Mouse (Mus musculus) adrenal gland, adult 8-10 months (tissue): ENCODE data around the gene Lrrc1. TPM values are rescaled to one million over a fixed set of nuclear protein-coding genes. Genes with fewer than 3 reads are reported as not detected.

Experiments used
- DNase-seq: peaks from one replicate; pipeline ENCODE4 v3.0.0; 2022
- total RNA-seq, 4 experiments: library from RNA; stranded (reverse); gene quantifications; 2 replicates each; pipeline ENCODE4 v1.2.4; 2022

Gene Lrrc1
- total RNA-seq, 4 experiments from 2014 or later, result 9.1 to 20.4 (median 14.8) TPM

DNA sequence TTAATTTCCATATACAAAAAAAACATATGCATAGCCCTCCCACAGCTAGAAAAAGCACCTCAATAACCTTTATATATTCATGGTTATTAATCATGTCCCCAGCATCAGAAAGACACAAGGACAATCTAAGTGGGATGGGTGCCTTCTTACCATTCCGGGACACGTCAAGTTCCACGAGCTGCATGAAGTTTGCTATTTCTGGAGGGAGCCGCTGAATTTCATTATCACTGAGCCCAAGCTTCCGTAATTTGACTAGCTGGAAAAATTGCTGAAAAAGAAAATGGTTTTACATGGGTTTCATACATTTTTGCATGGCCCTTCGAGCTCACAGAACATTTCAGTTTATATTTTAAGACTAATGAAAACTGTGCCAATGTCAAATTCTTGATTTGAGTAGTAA, 45.6 kb downstream of the Lrrc1 start:
- DNase-seq, result no peak

DNA sequence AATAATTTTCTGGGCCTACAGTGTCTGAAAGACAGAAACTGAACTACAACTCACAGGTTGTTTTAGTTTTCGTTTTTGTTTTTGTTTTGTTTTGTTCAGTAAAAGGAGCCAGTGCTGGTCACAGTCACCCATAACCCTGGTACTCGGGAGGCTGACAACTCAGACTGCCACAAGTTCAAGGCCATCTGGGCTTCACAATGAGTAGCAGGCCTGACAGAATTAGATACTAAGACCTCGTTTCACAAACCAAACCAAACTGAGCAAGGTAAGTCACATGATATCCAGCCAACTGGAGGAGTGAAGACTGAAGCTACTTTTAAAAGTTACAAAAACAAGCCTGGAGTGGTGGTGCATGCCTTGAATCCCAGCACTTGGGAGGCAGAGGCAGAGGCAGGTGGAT, 46.3 kb downstream of the Lrrc1 start:
- no peak for DNase-seq

DNA sequence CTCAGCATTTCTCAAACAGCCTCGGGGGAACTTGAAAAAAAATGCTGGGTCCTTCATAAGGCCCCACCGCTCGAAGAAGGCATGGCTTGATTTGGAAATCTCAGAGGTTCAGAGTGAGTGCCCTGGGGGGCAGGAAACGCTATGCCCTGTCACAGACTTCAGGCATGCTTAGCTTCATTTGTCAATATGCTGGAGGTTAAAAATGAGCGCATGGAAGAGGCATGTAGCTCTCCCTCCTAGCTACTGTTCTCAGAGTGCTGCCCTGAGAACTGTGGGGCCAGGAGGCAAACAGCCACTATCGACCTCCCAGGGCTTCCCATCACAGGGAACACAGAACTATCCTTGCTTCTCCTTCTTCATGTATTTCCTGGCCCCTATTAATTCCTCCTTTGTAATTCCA, 47.5 kb downstream of the Lrrc1 start:
- DNase-seq, result no peak

- DNase-seq, result no peak
Measured at GRCm38 (mm10) chr9:77496540-77497062, 48.1 kb downstream of the Lrrc1 start.

GRCm38 (mm10) chr9:77494307-77494706, 50.4 kb downstream of the Lrrc1 start:
- no peak for DNase-seq

DNA sequence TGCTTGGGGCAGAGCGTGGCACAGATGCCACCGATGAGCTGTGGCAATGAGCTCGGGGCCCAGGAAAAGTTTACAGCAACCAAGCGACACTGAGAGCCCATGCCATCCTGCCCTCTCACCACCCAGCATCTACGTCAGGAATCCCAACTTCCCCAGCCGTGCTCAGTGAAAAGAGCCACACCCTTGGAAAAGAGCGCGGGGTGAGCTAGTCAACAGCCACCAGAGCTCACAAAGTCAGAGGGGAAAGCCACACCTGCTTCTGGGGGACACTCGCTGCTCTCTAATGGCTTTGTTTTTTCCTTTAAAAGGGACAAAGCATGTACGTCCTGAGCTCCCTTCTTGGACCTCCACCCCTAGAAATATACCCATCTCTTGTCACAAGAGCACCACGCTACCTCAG, 56.1 kb downstream of the Lrrc1 start:
- no peak for DNase-seq

DNA sequence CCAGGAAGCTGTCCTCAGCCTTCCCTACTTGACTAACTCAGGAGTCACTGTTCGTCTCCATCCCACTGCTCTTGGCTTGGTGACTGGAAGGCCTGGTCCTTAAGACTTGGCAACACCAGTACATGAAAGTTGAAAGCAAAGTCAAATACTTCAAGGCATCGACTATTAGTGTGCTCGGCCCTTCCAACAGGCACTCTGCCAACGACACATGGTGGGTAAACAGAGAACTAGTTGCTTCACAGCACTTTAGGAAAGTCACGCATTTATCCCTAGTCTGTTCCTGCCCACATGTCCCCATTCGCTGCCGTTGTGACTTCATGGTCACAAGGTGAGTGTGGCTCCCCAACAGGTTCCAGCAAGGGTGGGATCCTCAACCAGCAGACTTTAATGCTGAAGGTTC, 57.2 kb downstream of the Lrrc1 start:
- no peak for DNase-seq

DNA sequence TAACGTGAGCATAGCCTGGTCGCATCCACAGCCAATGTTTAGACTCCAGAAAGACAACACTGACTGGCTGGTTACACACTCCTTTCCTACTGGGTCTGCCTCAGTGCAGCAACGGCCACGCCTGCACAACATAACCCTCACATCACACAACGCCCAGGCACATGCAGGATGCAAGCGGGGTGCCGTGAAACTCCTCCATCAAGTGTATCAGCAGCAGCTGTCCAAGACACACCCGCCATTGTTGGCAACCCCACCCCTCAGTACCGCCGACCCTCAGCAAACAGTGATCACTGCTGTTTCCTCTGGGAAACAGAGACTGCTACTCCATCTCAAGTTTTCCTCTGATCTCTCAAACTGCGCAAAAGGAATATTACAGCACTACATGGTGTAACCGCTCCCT, 58.8 kb downstream of the Lrrc1 start:
- DNase-seq, result no peak

- peak; percentile 50 for DNase-seq
Measured at GRCm38 (mm10) chr9:77484751-77485150, 59.9 kb downstream of the Lrrc1 start.

GRCm38 (mm10) chr9:77483559-77483958, 61.1 kb downstream of the Lrrc1 start:
- peak; percentile 46 for DNase-seq

- DNase-seq, result peak; percentile 11
Measured at GRCm38 (mm10) chr9:77482281-77482680, 62.4 kb downstream of the Lrrc1 start.

DNA sequence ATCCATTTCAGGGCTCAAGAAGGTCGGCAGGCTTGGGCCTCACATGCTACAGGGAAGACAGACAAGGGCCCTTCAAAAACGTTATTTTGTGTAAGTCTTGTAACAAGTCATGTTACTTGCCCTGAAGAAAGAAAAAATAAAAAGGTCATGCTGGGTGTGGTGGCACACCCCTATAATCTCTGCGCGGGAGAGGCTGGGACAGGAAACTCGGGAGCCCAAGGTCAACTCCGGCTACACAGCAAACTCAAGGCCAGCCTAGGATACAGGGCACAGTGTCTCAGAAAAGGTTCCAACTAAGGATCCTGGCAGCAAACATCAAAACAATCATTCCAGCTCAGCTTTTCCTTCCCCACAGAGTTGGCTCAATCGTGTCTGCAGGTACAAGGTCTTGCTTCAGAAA, 63.3 kb downstream of the Lrrc1 start:
- peak; percentile 65 for DNase-seq

DNA sequence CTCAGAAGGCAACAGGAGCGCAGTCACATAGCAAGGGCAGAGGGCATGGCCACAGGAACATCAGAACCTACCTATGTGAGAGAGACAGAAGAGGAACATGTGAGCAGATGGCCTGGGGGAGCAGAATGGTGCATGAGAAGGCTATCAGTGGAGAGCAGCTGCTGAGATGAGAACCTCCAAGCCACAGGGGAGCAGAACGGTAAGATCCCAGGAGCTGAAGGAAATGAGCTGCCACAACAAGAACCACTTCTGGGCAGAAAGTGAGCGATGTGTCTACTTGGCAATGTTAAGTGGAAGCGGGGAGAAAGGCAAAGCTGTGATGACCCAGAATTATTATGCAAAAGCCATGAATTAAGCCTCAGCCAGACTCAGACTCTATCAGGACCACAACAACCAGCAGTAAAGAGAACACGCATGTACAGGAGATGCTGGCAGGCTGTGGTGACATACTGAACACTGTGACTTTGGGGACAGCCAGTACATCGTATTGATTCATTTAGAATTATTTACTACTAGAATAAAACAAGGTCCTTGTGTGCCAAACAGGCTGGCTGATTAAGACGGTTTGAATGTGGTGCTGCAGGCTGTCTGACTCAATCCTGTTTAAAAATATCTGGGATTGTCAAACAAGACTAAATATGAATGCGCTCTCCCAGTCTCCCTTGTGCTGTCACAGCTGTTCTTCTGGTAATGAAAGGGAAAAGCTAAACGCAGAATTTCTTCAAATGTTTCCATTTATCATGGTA, 63.9 kb downstream of the Lrrc1 start:
- DNase-seq, result peak; percentile 11

GRCm38 (mm10) chr9:77480001-77480400, 64.7 kb downstream of the Lrrc1 start:
- DNase-seq, result no peak

GRCm38 (mm10) chr9:77478166-77478920, 66.3 kb downstream of the Lrrc1 start:
- no peak for DNase-seq

DNA sequence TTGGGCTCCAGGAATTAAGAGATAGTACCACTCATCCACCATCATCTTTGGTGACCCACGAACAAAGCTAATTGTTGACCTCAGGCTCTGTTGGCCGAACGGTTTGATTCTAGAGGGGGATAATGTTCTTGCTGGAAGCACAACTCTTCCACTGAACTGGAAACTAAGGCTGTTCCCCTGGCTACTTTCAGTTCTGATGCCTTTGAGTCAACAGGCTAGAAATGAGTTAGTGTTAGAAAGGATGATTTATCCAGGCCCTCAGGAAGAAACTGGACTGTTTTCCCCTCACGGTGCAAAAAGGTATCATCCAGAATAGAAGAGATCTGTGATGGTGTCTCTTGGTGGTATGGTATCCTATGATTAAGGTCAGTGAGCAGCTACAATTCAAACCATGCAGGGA, 70.1 kb downstream of the Lrrc1 start:
- no peak for DNase-seq

DNA sequence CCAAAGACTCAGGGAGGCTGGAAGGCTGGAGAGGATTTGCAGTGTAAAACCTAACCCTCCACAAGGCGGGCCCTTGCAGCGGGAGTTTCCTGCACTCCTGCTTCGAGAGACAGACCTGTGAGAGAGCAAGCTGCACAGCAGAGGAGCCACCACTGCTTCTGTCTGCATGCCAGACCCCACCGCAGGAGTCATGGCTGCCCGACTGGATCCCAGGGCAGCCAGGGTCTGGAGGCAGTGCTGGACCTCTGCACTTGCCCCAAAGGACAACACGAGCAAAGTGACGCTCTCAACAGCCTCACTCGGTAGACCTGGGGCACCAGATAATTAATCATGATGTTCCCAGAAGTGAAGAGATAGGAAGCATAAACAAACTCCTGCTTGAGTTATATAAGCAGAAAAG, 72.1 kb downstream of the Lrrc1 start:
- no peak for DNase-seq

GRCm38 (mm10) chr9:77471646-77472220, 72.9 kb downstream of the Lrrc1 start:
- no peak for DNase-seq

GRCm38 (mm10) chr9:77469791-77470607, 74.7 kb downstream of the Lrrc1 start:
- no peak for DNase-seq

GRCm38 (mm10) chr9:77466926-77467325, 77.7 kb downstream of the Lrrc1 start:
- DNase-seq, result no peak

GRCm38 (mm10) chr9:77465401-77465800, 79.3 kb downstream of the Lrrc1 start:
- DNase-seq, result no peak

DNA sequence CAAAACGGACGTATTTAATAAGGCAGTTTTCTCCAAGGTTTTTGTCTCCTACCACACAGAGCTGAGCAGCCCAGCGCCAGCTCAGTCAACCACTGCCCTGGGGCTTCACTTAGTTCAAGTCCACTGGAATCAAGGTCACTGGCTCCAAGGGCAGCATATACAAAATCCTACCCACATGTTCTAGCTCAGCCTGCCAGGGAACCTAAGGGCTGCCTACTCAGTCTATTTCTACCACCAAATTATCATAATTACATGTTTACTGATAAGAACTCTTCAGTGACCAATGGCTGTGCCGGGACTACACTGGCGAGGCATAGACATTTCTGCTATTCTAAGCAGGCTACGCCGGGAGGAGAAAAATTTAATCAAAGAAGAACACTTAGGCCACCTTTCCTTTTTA, 80.8 kb downstream of the Lrrc1 start:
- no peak for DNase-seq

DNA sequence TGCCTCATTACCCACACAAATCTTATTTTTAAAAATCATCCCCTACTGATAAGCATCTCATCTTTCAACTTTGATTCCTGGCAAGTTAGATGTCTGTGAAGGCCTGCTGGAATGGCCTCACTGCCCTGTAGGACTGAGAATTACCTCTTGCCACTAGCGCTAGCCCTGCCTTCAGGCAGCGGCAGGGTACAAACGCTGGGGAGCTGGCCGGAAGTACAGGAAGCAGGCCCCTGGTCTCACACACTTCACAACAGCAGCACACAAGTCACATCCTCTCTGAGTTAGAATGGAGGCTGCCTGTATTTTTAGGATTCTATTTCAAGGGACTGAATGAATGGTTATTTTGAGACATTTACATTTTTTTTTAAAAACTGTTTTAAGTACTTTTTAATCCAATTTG, 81.5 kb downstream of the Lrrc1 start:
- no peak for DNase-seq
